Mouse (Mus musculus) liver, embryonic 11.5 days (tissue): ENCODE results near the gene Uhrf1. TPM values are rescaled to one million over a fixed set of nuclear protein-coding genes. Genes with fewer than 3 reads are reported as not detected.

ENCODE experiments used
- ATAC-seq: fragments of 200-750 bp; cut with Nextera tagmentation; replicated peaks from 2 replicates; pipeline ENCODE4 v1.8.0; 2017; ENCODE audit warnings: moderate number of reproducible peaks, mild to moderate bottlenecking, moderate TSS enrichment, moderate library complexity; ENCODE audit not compliant: low FRiP score
- DNase-seq: peaks from one replicate; pipeline ENCODE4 v3.0.0-alpha.2; 2017; ENCODE audit warnings: low spot score
- H3K27ac ChIP-seq: fragments of 300-500 bp; sonication (generic); 2 replicates; pipeline ENCODE4 v1.5.1; 2014; ENCODE audit warnings: mild to moderate bottlenecking, low read depth, low read length, control low read depth
- H3K27me3 ChIP-seq: fragments of 300-500 bp; sonication (generic); replicated peaks from 2 replicates; pipeline ENCODE4 v1.6.1; 2014; ENCODE audit warnings: low read length, mixed read lengths; ENCODE audit not compliant: control insufficient read depth, insufficient read depth
- H3K36me3 ChIP-seq: fragments of 300-500 bp; sonication (generic); 2 replicates; pipeline ENCODE4 v1.6.1; 2014; ENCODE audit warnings: mild to moderate bottlenecking, low read length, moderate library complexity, mixed read lengths; ENCODE audit not compliant: control insufficient read depth, insufficient read depth
- H3K4me1 ChIP-seq: fragments of 300-500 bp; sonication (generic); replicated peaks from 2 replicates; pipeline ENCODE4 v1.6.1; 2014; ENCODE audit warnings: low read length, mixed read lengths; ENCODE audit not compliant: control insufficient read depth, insufficient read depth
- H3K4me2 ChIP-seq: fragments of 300-500 bp; sonication (generic); 2 replicates; pipeline ENCODE4 v1.6.1; 2014; ENCODE audit warnings: mild to moderate bottlenecking, control low read depth, moderate library complexity
- H3K4me3 ChIP-seq: fragments of 300-500 bp; sonication (generic); 2 replicates; pipeline ENCODE4 v1.5.1; 2014; ENCODE audit warnings: low read depth, low read length, control low read depth
- H3K9ac ChIP-seq: fragments of 300-500 bp; sonication (generic); 2 replicates; pipeline ENCODE4 v1.6.1; 2014; ENCODE audit warnings: low read depth, low read length, control low read depth
- H3K9me3 ChIP-seq: fragments of 300-500 bp; sonication (generic); 2 replicates; pipeline ENCODE4 v1.6.1; 2016; ENCODE audit warnings: low read length, inconsistent platforms, mixed read lengths; ENCODE audit not compliant: control insufficient read depth
- WGBS: fragments of 180-500 bp; shearing (Covaris S2); extraction: QIAGEN DNeasy Blood & Tissue Kit; methylation state at CpG from one replicate; pipeline ENCODE4 v1.1.7; 2014; 5-methylcytosine and 5-hydroxymethylcytosine counted together
- polyA plus RNA-seq: library from polyadenylated mRNA; unstranded; fragments of >200 nt; fragmentation: Nextera tagmentation; extraction: Ambion mirVana; gene quantifications from 2 replicates; pipeline ENCODE4 v1.2.1, GENCODE M21; 2014

Uhrf1 gene
- polyA plus RNA-seq, 1 experiment from 2014 or later = 172 TPM

GRCm38 (mm10) chr17:56372109-56372508 is 69.0 kb downstream of the Uhrf1 start:
- H3K27ac ChIP-seq = no peak overlapping the region
- ATAC-seq = no peak
- 70% methylated on average over 4 of the region's 4 CpGs for WGBS
- no peaks in the 10 kb centered on the region for H3K27me3 ChIP-seq
- H3K9me3 ChIP-seq = no peaks in the 10 kb centered on the region
- H3K4me3 ChIP-seq = no peak overlapping the region
- peaks cover 15% of the 10 kb centered on the region for H3K36me3 ChIP-seq
- no peak for DNase-seq
- no peaks in the 10 kb centered on the region; the same call in 1 of the 2 replicates for H3K4me1 ChIP-seq
- H3K4me2 ChIP-seq = no peak overlapping the region
- H3K9ac ChIP-seq = no peak overlapping the region

Other genes starting within 250 kb of the Uhrf1 start
- 23.1 and 25.7 TPM in 2 replicates for gene Ubxn6, start 228.3 kb upstream of the Uhrf1 start, polyA plus RNA-seq
- 111 and 119 TPM in 2 replicates for gene Hdgfl2, start 223.7 kb upstream of the Uhrf1 start, polyA plus RNA-seq
- 0.14 TPM in 1 of 2 replicates, not detected in the other for gene Plin4, start 193.5 kb upstream of the Uhrf1 start, polyA plus RNA-seq
- gene Plin5, start 185.7 kb upstream of the Uhrf1 start, polyA plus RNA-seq = 0.43 and 0.68 TPM in 2 replicates
- 0.23 and 0.34 TPM in 2 replicates for gene Lrg1, start 181.3 kb upstream of the Uhrf1 start, polyA plus RNA-seq
- 1.4 and 1.5 TPM in 2 replicates for gene Sema6b, start 163.0 kb upstream of the Uhrf1 start, polyA plus RNA-seq
- gene Tnfaip8l1, start 140.8 kb upstream of the Uhrf1 start, polyA plus RNA-seq = 6.8 and 7.5 TPM in 2 replicates
- 98.7 and 102 TPM in 2 replicates for gene Mydgf, start 119.4 kb upstream of the Uhrf1 start, polyA plus RNA-seq
- gene Dpp9, start 84.4 kb upstream of the Uhrf1 start, polyA plus RNA-seq = 38.8 and 39.6 TPM in 2 replicates
- 14.0 and 15.0 TPM in 2 replicates for gene Fem1a, start 46.5 kb upstream of the Uhrf1 start, polyA plus RNA-seq
- 5.8 and 6.2 TPM in 2 replicates for gene Ticam1, start 26.5 kb upstream of the Uhrf1 start, polyA plus RNA-seq
- gene Plin3, start 10.4 kb upstream of the Uhrf1 start, polyA plus RNA-seq = 48.4 and 53.7 TPM in 2 replicates
- gene Arrdc5, start 3.0 kb upstream of the Uhrf1 start, polyA plus RNA-seq = not detected in 2 replicates
- 21.7 and 24.3 TPM in 2 replicates for gene Kdm4b, start 22.7 kb downstream of the Uhrf1 start, polyA plus RNA-seq
- 33.4 and 39.8 TPM in 2 replicates for gene Ptprs, start 173.2 kb downstream of the Uhrf1 start, polyA plus RNA-seq
- not detected in 2 replicates for gene Znrf4, start 209.1 kb downstream of the Uhrf1 start, polyA plus RNA-seq